Comparison of ENCODE assay signal across 30 mouse cellular contexts in the genomic region with DNA sequence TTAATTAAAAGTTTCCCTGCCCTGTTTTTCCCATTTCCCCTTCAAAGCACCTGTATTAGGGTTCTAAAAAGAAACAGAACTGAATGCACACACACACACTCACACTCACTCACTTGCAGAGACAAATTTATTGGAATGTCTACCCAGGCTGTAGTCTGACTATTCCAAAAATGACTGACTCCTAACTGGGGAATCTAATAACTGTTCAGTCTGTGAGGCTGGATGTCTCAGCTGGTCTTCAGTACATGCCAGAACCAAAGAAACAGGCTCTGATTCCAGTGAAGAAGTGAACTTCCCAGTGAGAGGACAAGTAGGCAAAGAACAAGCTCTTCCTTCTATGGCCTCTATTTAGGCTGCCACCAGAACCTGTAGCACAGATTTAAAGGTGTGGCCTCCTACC. TPM values are rescaled to one million over a fixed set of nuclear protein-coding genes. Genes with fewer than 3 reads are reported as not detected.
DNase-seq lines count a peak whose midpoint lies in the region; ATAC-seq and TF ChIP-seq lines count a peak whose summit lies in the region.
"Had no signal": no experiment of that assay in that cellular context is flagged by ENCODE, and none has a peak within 500 bp of the region (broad histone marks: within the 10 kb centered on the region; RNA-seq: fewer than 3 reads in every experiment).

No protein-coding gene starts in this region.

- H3K9me3 ChIP-seq in stomach, postnatal 0 days (ENCODE audit: control insufficient read depth, low read length): no peaks in the 10 kb centered on the region
- H3K9me3 ChIP-seq: embryonic facial prominence, embryonic 10.5 days; embryonic facial prominence, embryonic 12.5 days; forebrain, embryonic 13.5 days; forebrain, embryonic 15.5 days; G1E had no signal

- TF ChIP-seq EP300 in stomach, postnatal 0 days (optimal IDR thresholded peaks at IDR 0.05): no peak

- H3K4me1 ChIP-seq in stomach, postnatal 0 days (replicated peaks; ENCODE audit: control insufficient read depth, insufficient read depth): no peaks in the 10 kb centered on the region
- no peaks in the 10 kb centered on the region for H3K4me1 ChIP-seq in kidney, adult 2 months (ENCODE audit: control insufficient read depth, insufficient read depth, low read length)
- H3K4me1 ChIP-seq: embryonic facial prominence, embryonic 10.5 days; embryonic facial prominence, embryonic 12.5 days; forebrain, embryonic 13.5 days; forebrain, embryonic 15.5 days had no signal

- TF ChIP-seq POLR2A in kidney, adult 2 months (IDR thresholded peaks at IDR 0.05; ENCODE audit: low read depth, low read length): no peak

- no peak overlapping the region for H3K9ac ChIP-seq in stomach, postnatal 0 days (ENCODE audit: low read length)
- H3K9ac ChIP-seq: embryonic facial prominence, embryonic 12.5 days; forebrain, embryonic 13.5 days; forebrain, embryonic 15.5 days; forebrain, postnatal 0 days had no signal

- no peak overlapping the region for H3K4me2 ChIP-seq in stomach, postnatal 0 days (replicated peaks; ENCODE audit: low read depth)
- H3K4me2 ChIP-seq: embryonic facial prominence, embryonic 12.5 days; forebrain, embryonic 13.5 days; forebrain, embryonic 15.5 days had no signal

- no peak overlapping the region for H3K27ac ChIP-seq in stomach, postnatal 0 days (replicated peaks)
- H3K27ac ChIP-seq in kidney, adult 2 months (ENCODE audit: insufficient read depth, low read depth, low read length): no peak overlapping the region
- H3K27ac ChIP-seq: embryonic facial prominence, embryonic 10.5 days; embryonic facial prominence, embryonic 12.5 days; forebrain, embryonic 13.5 days; forebrain, embryonic 15.5 days had no signal

- no peaks in the 10 kb centered on the region for H3K27me3 ChIP-seq in stomach, postnatal 0 days (ENCODE audit: control insufficient read depth, insufficient read depth, low read length)
- no peaks in the 10 kb centered on the region for H3K27me3 ChIP-seq in kidney, adult 2 months (replicated peaks; ENCODE audit: control insufficient read depth, insufficient read depth, low read length)
- H3K27me3 ChIP-seq: CH12.LX; embryonic facial prominence, embryonic 12.5 days; forebrain, embryonic 13.5 days; forebrain, embryonic 15.5 days; Patski had no signal

- no peaks in the 10 kb centered on the region for H3K36me3 ChIP-seq in stomach, postnatal 0 days (ENCODE audit: control insufficient read depth, insufficient read depth, low read length)
- no peaks in the 10 kb centered on the region for H3K36me3 ChIP-seq in kidney, adult 2 months (ENCODE audit: control insufficient read depth, insufficient read depth, low read length)
- H3K36me3 ChIP-seq: forebrain, embryonic 15.5 days had no signal

- DNase-seq in 3T3-L1 (ENCODE audit: low read depth, low spot score) (peak; percentile 14), R1 (ENCODE audit: low read depth, low spot score) (peak; percentile 22)
- peak; percentile 77 for DNase-seq in Muller cell, postnatal 12 days (ENCODE audit: inconsistent ontology term)
- peak; percentile 20 for DNase-seq in fibroblast of lung, adult 2 months (ENCODE audit: low read depth)
- no peak for DNase-seq in stomach, postnatal 0 days (ENCODE audit: low spot score)
- DNase-seq in neural tube, embryonic 10.5 days (ENCODE audit: extremely low spot score, low spot score): no peak
- DNase-seq in kidney, adult 2 months: no peak
- DNase-seq: adrenal gland, adult 2 months; adrenal gland, postnatal 10 days; adrenal gland, postnatal 25 days; B cell, adult 2 months; cerebellum, adult 11 months; cerebellum, adult 18-20 months; cerebellum, adult 8-10 months; cerebellum, adult 9-11 months; cerebellum, postnatal 25 days; forebrain, postnatal 0 days had no signal

- H3K4me3 ChIP-seq in stomach, postnatal 0 days (ENCODE audit: low read depth, low read length): no peak overlapping the region
- H3K4me3 ChIP-seq in kidney, adult 2 months (ENCODE audit: insufficient read depth, low read depth, low read length): no peak overlapping the region
- H3K4me3 ChIP-seq: embryonic facial prominence, embryonic 10.5 days; embryonic facial prominence, embryonic 12.5 days; erythroblast, embryonic 14.5 days; forebrain, embryonic 13.5 days; forebrain, embryonic 15.5 days had no signal

- no peak for ATAC-seq in stomach, postnatal 0 days (ENCODE audit: low FRiP score, low TSS enrichment)
- ATAC-seq: CD4-positive, CD25-positive, alpha-beta regulatory T cell, adult 4 months; forebrain, embryonic 13.5 days; forebrain, embryonic 15.5 days; forebrain, postnatal 0 days; Patski had no signal

- no peak for TF ChIP-seq CTCF in stomach, postnatal 0 days (IDR thresholded peaks at IDR 0.05; ENCODE audit: low read depth)
- no peak for TF ChIP-seq CTCF in kidney, adult 2 months (conservative IDR thresholded peaks at IDR 0.05; ENCODE audit: insufficient read depth, insufficient read length, low read depth, low read length)

RNA-seq across cellular contexts. Expression of gene Scgb2a2, which starts 18.1 kb away (rescaled TPM):
- polyA plus RNA-seq in stomach, postnatal 0 days (2015; fragmentation: Nextera tagmentation; extraction: Ambion mirVana): not detected in 2 replicates
- polyA plus RNA-seq in kidney, adult 2 months (2012; rRNA removed): not detected in 2 replicates
- polyA plus RNA-seq: adrenal gland, adult 2 months; brain, embryonic 14.5 days; CD4-positive, CD25-positive, alpha-beta regulatory T cell, adult 4 months; cortical plate, adult 2 months; embryonic facial prominence, embryonic 10.5 days; embryonic facial prominence, embryonic 12.5 days; embryonic facial prominence, embryonic 14.5 days; erythroblast, embryonic 14.5 days; forebrain, embryonic 11.5 days; forebrain, embryonic 13.5 days; forebrain, embryonic 15.5 days; forebrain, postnatal 0 days; G1E; Patski had no signal

RNA-seq across cellular contexts. Expression of gene Incenp, which starts 33.9 kb away (rescaled TPM):
- 20.7 and 23.8 TPM in 2 replicates for polyA plus RNA-seq in stomach, postnatal 0 days (2015; fragmentation: Nextera tagmentation; extraction: Ambion mirVana)
- 3.9 and 4.7 TPM in 2 replicates for polyA plus RNA-seq in kidney, adult 2 months (2012; rRNA removed)

Comparison
In these comparisons a context has a peak if more than half of its experiments do, and no peak if none do; other contexts are left out.
1. DNase-seq: peak in 3T3-L1 (single experiment), Muller cell, postnatal 12 days (single experiment), R1 (single experiment) and fibroblast of lung, adult 2 months (single experiment); none in stomach, postnatal 0 days (single experiment), neural tube, embryonic 10.5 days (single experiment) and kidney, adult 2 months (single experiment).